Mouse (Mus musculus) embryonic facial prominence, embryonic 13.5 days (tissue): Measurements from ENCODE around the gene Ninj2. TPM values are rescaled to one million over a fixed set of nuclear protein-coding genes. Genes with fewer than 3 reads are reported as not detected.

Experiments
- ATAC-seq: fragments of 200-750 bp; cut with Nextera tagmentation; 2 replicates; pipeline ENCODE4 v1.8.0; 2017; ENCODE audit warnings: low read depth; ENCODE audit not compliant: insufficient number of reproducible peaks, insufficient read depth, low FRiP score, low TSS enrichment
- H3K27ac ChIP-seq: fragments of 300-500 bp; sonication (generic); 2 replicates; pipeline ENCODE4 v1.5.1; 2015; ENCODE audit warnings: moderate library complexity, mild to moderate bottlenecking, inconsistent platforms
- H3K27me3 ChIP-seq: fragments of 300-500 bp; sonication (generic); 2 replicates; pipeline ENCODE4 v1.6.1; 2015; ENCODE audit warnings: mild to moderate bottlenecking, inconsistent platforms
- H3K36me3 ChIP-seq: fragments of 300-500 bp; sonication (generic); 2 replicates; pipeline ENCODE4 v1.6.1; 2015; ENCODE audit warnings: mild to moderate bottlenecking, inconsistent platforms
- H3K4me1 ChIP-seq: fragments of 300-500 bp; sonication (generic); 2 replicates; pipeline ENCODE4 v1.6.1; 2015; ENCODE audit warnings: inconsistent platforms
- H3K4me2 ChIP-seq: fragments of 300-500 bp; sonication (generic); 2 replicates; pipeline ENCODE4 v1.6.1; 2015; ENCODE audit warnings: moderate library complexity, mild to moderate bottlenecking, inconsistent platforms
- H3K4me3 ChIP-seq: fragments of 300-500 bp; sonication (generic); 2 replicates; pipeline ENCODE4 v1.5.1; 2015; ENCODE audit warnings: mild to moderate bottlenecking, inconsistent platforms
- H3K9ac ChIP-seq: fragments of 300-500 bp; sonication (generic); 2 replicates; pipeline ENCODE4 v1.6.1; 2015; ENCODE audit warnings: mild to moderate bottlenecking, inconsistent platforms
- H3K9me3 ChIP-seq: fragments of 300-500 bp; sonication (generic); 2 replicates; pipeline ENCODE4 v1.6.1; 2016; ENCODE audit warnings: inconsistent platforms
- WGBS: fragments of 180-500 bp; shearing (Covaris S2); methylation state at CpG from one replicate; pipeline ENCODE4 v1.1.7; 2015; ENCODE audit warnings: mixed read lengths; 5-methylcytosine and 5-hydroxymethylcytosine counted together
- polyA plus RNA-seq: library from polyadenylated mRNA; unstranded; fragments of >200 nt; fragmentation: Nextera tagmentation; extraction: Ambion mirVana; gene quantifications from 2 replicates; pipeline ENCODE4 v1.2.1, GENCODE M21; 2015

The Ninj2 gene
- polyA plus RNA-seq, 1 experiment from 2014 or later: not detected

- Histone ChIP-seq H3K27ac (no peak overlapping the region), H3K4me1 (no peaks in the 10 kb centered on the region), H3K4me3 (no peak overlapping the region), H3K9ac (no peak overlapping the region), H3K36me3 (no peaks in the 10 kb centered on the region), H3K4me2 (no peak overlapping the region), H3K27me3 (no peaks in the 10 kb centered on the region), H3K9me3 (no peaks in the 10 kb centered on the region)
- ATAC-seq: no peak
- 84% methylated on average over 5 of the region's 5 CpGs for whole genome bisulfite sequencing
Measured at GRCm38 (mm10) chr6:120182160-120182559, 89.0 kb downstream of the Ninj2 start.

- 93% methylated on average over 4 of the region's 4 CpGs for WGBS
Measured at GRCm38 (mm10) chr6:120183771-120184170, 90.6 kb downstream of the Ninj2 start.

GRCm38 (mm10) chr6:120185012-120185730 lies 92.0 kb downstream of the Ninj2 start:
- Histone ChIP-seq H3K9me3 (no peaks in the 10 kb centered on the region), H3K4me3 (no peak overlapping the region), H3K4me1 (peaks cover 20% of the 10 kb centered on the region), H3K9ac (no peak overlapping the region), H3K27me3 (no peaks in the 10 kb centered on the region), H3K4me2 (no peak overlapping the region), H3K36me3 (no peaks in the 10 kb centered on the region), H3K27ac (no peak overlapping the region)
- 94% methylated on average over 12 of the region's 12 CpGs for WGBS
- no peak for ATAC-seq

More at GRCm38 (mm10) chr6:120183771-120184170, 90.6 kb downstream of the Ninj2 start:
- no peak overlapping the region for H3K9ac ChIP-seq
- no peak overlapping the region for H3K4me3 ChIP-seq
- no peaks in the 10 kb centered on the region for H3K9me3 ChIP-seq
- ATAC-seq: no peak
- no peaks in the 10 kb centered on the region for H3K36me3 ChIP-seq
- H3K27ac ChIP-seq: no peak overlapping the region
- no peaks in the 10 kb centered on the region for H3K27me3 ChIP-seq
- H3K4me2 ChIP-seq: no peak overlapping the region
- H3K4me1 ChIP-seq: peaks cover 15% of the 10 kb centered on the region

- H3K27ac ChIP-seq: no peak overlapping the region
- no peaks in the 10 kb centered on the region for H3K9me3 ChIP-seq
- no peak for ATAC-seq
- no peak overlapping the region for H3K4me3 ChIP-seq
- H3K9ac ChIP-seq: no peak overlapping the region
- H3K27me3 ChIP-seq: no peaks in the 10 kb centered on the region
- WGBS: 73% methylated on average over 7 of the region's 7 CpGs
- no peaks in the 10 kb centered on the region for H3K36me3 ChIP-seq
- no peak overlapping the region for H3K4me2 ChIP-seq
- peaks cover 20% of the 10 kb centered on the region for H3K4me1 ChIP-seq
Measured at GRCm38 (mm10) chr6:120185756-120186155, 92.6 kb downstream of the Ninj2 start.

- no peak for ATAC-seq
- 52% methylated on average over 3 of the region's 3 CpGs for WGBS
- H3K27me3 ChIP-seq: no peaks in the 10 kb centered on the region
- H3K9ac ChIP-seq: no peak overlapping the region
- H3K4me1 ChIP-seq: peaks cover 20% of the 10 kb centered on the region
- no peaks in the 10 kb centered on the region for H3K36me3 ChIP-seq
- no peak overlapping the region for H3K4me3 ChIP-seq
- H3K4me2 ChIP-seq: no peak overlapping the region
- no peaks in the 10 kb centered on the region for H3K9me3 ChIP-seq
- H3K27ac ChIP-seq: no peak overlapping the region
Measured at GRCm38 (mm10) chr6:120186594-120186993, 93.4 kb downstream of the Ninj2 start.

- Histone ChIP-seq H3K9me3 (no peaks in the 10 kb centered on the region), H3K4me1 (peaks cover 26% of the 10 kb centered on the region), H3K4me3 (peak overlapping the region; percentile 16), H3K36me3 (no peaks in the 10 kb centered on the region), H3K9ac (0 out of 2 replicates have a peak overlapping the region, but pooled peaks have one; percentile 27), H3K4me2 (peak overlapping the region; percentile 52), H3K27ac (no peak overlapping the region), H3K27me3 (no peaks in the 10 kb centered on the region)
- 9% methylated on average over 18 of the region's 18 CpGs for WGBS
- no peak for ATAC-seq
Measured at GRCm38 (mm10) chr6:120187587-120188176, 94.5 kb downstream of the Ninj2 start.

GRCm38 (mm10) chr6:120188376-120189235 lies 95.5 kb downstream of the Ninj2 start:
- whole genome bisulfite sequencing: 17% methylated on average over 24 of the region's 24 CpGs
- no peak for ATAC-seq
- H3K27ac ChIP-seq: no peak overlapping the region
- H3K4me2 ChIP-seq: peak overlapping the region; percentile 52
- H3K4me3 ChIP-seq: peak overlapping the region; percentile 14; the same call in 1 of the 2 replicates
- H3K9ac ChIP-seq: 0 out of 2 replicates have a peak overlapping the region, but pooled peaks have one; percentile 27
- peaks cover 26% of the 10 kb centered on the region for H3K4me1 ChIP-seq
- no peaks in the 10 kb centered on the region for H3K9me3 ChIP-seq
- H3K36me3 ChIP-seq: no peaks in the 10 kb centered on the region
- H3K27me3 ChIP-seq: no peaks in the 10 kb centered on the region

- H3K4me3 ChIP-seq: no peak overlapping the region
- WGBS: 67% methylated on average over 5 of the region's 5 CpGs
- no peak for ATAC-seq
- H3K36me3 ChIP-seq: no peaks in the 10 kb centered on the region
- no peaks in the 10 kb centered on the region for H3K9me3 ChIP-seq
- H3K9ac ChIP-seq: no peak overlapping the region
- no peak overlapping the region for H3K4me2 ChIP-seq
- H3K27ac ChIP-seq: 0 out of 2 replicates have a peak overlapping the region, but pooled peaks have one; percentile 4
- H3K27me3 ChIP-seq: no peaks in the 10 kb centered on the region
- peaks cover 26% of the 10 kb centered on the region for H3K4me1 ChIP-seq
Measured at GRCm38 (mm10) chr6:120189287-120189686, 96.1 kb downstream of the Ninj2 start.

- Histone ChIP-seq H3K27me3 (0 out of 2 replicates have a peak, but pooled peaks cover under 1% of the 10 kb centered on the region), H3K4me3 (no peak overlapping the region), H3K4me2 (no peak overlapping the region), H3K36me3 (no peaks in the 10 kb centered on the region), H3K27ac (no peak overlapping the region), H3K9me3 (no peaks in the 10 kb centered on the region), H3K9ac (no peak overlapping the region), H3K4me1 (peaks cover 26% of the 10 kb centered on the region)
- WGBS: 78% methylated on average over 4 of the region's 4 CpGs
- no peak for ATAC-seq
Measured at GRCm38 (mm10) chr6:120190365-120190764, 97.2 kb downstream of the Ninj2 start.

GRCm38 (mm10) chr6:120190912-120191311 lies 97.8 kb downstream of the Ninj2 start:
- H3K36me3 ChIP-seq: no peaks in the 10 kb centered on the region
- peaks cover 26% of the 10 kb centered on the region for H3K4me1 ChIP-seq
- H3K9me3 ChIP-seq: no peaks in the 10 kb centered on the region
- H3K9ac ChIP-seq: no peak overlapping the region
- no peak for ATAC-seq
- no peak overlapping the region for H3K27ac ChIP-seq
- H3K4me2 ChIP-seq: no peak overlapping the region
- H3K27me3 ChIP-seq: 0 out of 2 replicates have a peak, but pooled peaks cover 4% of the 10 kb centered on the region
- H3K4me3 ChIP-seq: no peak overlapping the region
- WGBS: 54% methylated on average over 4 of the region's 4 CpGs

- no peaks in the 10 kb centered on the region for H3K36me3 ChIP-seq
- H3K4me1 ChIP-seq: peaks cover 26% of the 10 kb centered on the region
- H3K9ac ChIP-seq: no peak overlapping the region
- no peak overlapping the region for H3K4me2 ChIP-seq
- H3K4me3 ChIP-seq: no peak overlapping the region
- H3K27ac ChIP-seq: no peak overlapping the region
- no peaks in the 10 kb centered on the region for H3K9me3 ChIP-seq
- H3K27me3 ChIP-seq: 0 out of 2 replicates have a peak, but pooled peaks cover 4% of the 10 kb centered on the region
- ATAC-seq: no peak
- 47% methylated on average over 7 of the region's 7 CpGs for WGBS
Measured at GRCm38 (mm10) chr6:120191396-120192170, 98.4 kb downstream of the Ninj2 start.
